Mouse (Mus musculus): ENCODE results near the gene Pdcd1. TPM values are rescaled to one million over a fixed set of nuclear protein-coding genes. Genes with fewer than 3 reads are reported as not detected.
A peak's percentile ranks its signal among the peaks of the same experiment; 100 is the strongest.
"Not testable (repeated sequence)": the region's sequence is repeated elsewhere in the genome, so short reads cannot be mapped to it uniquely, and the experiment has no call there.

Pdcd1 gene
- polyA plus RNA-seq, 1 experiment from 2014 or later: 0.14 TPM

GRCm38 (mm10) chr1:94011643-94012042 lies 40.7 kb downstream of the Pdcd1 start:
- Histone ChIP-seq H3K9me3 (ENCODE audit: control insufficient read depth, low read length) (no peaks in the 10 kb centered on the region), H3K27me3 (ENCODE audit: control insufficient read depth, insufficient read depth, low read length) (no peaks in the 10 kb centered on the region), H3K4me1 (ENCODE audit: control insufficient read depth, insufficient read depth, low read length) (no peaks in the 10 kb centered on the region), H3K4me2 (ENCODE audit: low read length) (no peak overlapping the region), H3K4me3 (replicated peaks; ENCODE audit: low read depth, low read length) (no peak overlapping the region), H3K36me3 (ENCODE audit: control insufficient read depth, insufficient read depth, low read length) (no peaks in the 10 kb centered on the region), H3K9ac (replicated peaks; ENCODE audit: low read length) (no peak overlapping the region), H3K27ac (replicated peaks; ENCODE audit: low read depth, low read length) (no peak overlapping the region)
- 75% methylated on average over 3 of the region's 3 CpGs for WGBS
- DNase-seq: no peak
- ATAC-seq (ENCODE audit: low FRiP score, low TSS enrichment): no peak

GRCm38 (mm10) chr1:94008826-94009225 lies 43.5 kb downstream of the Pdcd1 start:
- H3K27ac ChIP-seq (replicated peaks; ENCODE audit: low read depth, low read length); DNase-seq; H3K4me3 ChIP-seq (replicated peaks; ENCODE audit: low read depth, low read length); H3K9me3 ChIP-seq (ENCODE audit: control insufficient read depth, low read length); H3K27me3 ChIP-seq (ENCODE audit: control insufficient read depth, insufficient read depth, low read length); H3K36me3 ChIP-seq (ENCODE audit: control insufficient read depth, insufficient read depth, low read length); H3K4me1 ChIP-seq (ENCODE audit: control insufficient read depth, insufficient read depth, low read length); ATAC-seq (ENCODE audit: low FRiP score, low TSS enrichment); H3K4me2 ChIP-seq (ENCODE audit: low read length); H3K9ac ChIP-seq (replicated peaks; ENCODE audit: low read length): not testable (repeated sequence)
- 93% methylated on average over 14 of the region's 19 CpGs for WGBS

GRCm38 (mm10) chr1:94005954-94006506 lies 46.3 kb downstream of the Pdcd1 start:
- H3K4me2 ChIP-seq (ENCODE audit: low read length); H3K4me3 ChIP-seq (replicated peaks; ENCODE audit: low read depth, low read length); H3K9me3 ChIP-seq (ENCODE audit: control insufficient read depth, low read length); H3K27ac ChIP-seq (replicated peaks; ENCODE audit: low read depth, low read length); H3K9ac ChIP-seq (replicated peaks; ENCODE audit: low read length); H3K4me1 ChIP-seq (ENCODE audit: control insufficient read depth, insufficient read depth, low read length); DNase-seq; H3K36me3 ChIP-seq (ENCODE audit: control insufficient read depth, insufficient read depth, low read length); H3K27me3 ChIP-seq (ENCODE audit: control insufficient read depth, insufficient read depth, low read length); ATAC-seq (ENCODE audit: low FRiP score, low TSS enrichment): not testable (repeated sequence)
- 82% methylated on average over 2 of the region's 2 CpGs for WGBS

GRCm38 (mm10) chr1:94001023-94001422 lies 51.3 kb downstream of the Pdcd1 start:
- Histone ChIP-seq H3K36me3 (ENCODE audit: control insufficient read depth, insufficient read depth, low read length) (no peaks in the 10 kb centered on the region), H3K9ac (replicated peaks; ENCODE audit: low read length) (no peak overlapping the region), H3K4me3 (replicated peaks; ENCODE audit: low read depth, low read length) (no peak overlapping the region), H3K4me1 (ENCODE audit: control insufficient read depth, insufficient read depth, low read length) (no peaks in the 10 kb centered on the region), H3K9me3 (ENCODE audit: control insufficient read depth, low read length) (no peaks in the 10 kb centered on the region), H3K4me2 (ENCODE audit: low read length) (no peak overlapping the region), H3K27me3 (ENCODE audit: control insufficient read depth, insufficient read depth, low read length) (no peaks in the 10 kb centered on the region), H3K27ac (replicated peaks; ENCODE audit: low read depth, low read length) (no peak overlapping the region)
- no peak for ATAC-seq (ENCODE audit: low FRiP score, low TSS enrichment)
- WGBS: 84% methylated on average over 2 of the region's 2 CpGs
- DNase-seq: no peak

GRCm38 (mm10) chr1:93991491-93991890 lies 60.9 kb downstream of the Pdcd1 start:
- not testable (repeated sequence) for H3K36me3 ChIP-seq (ENCODE audit: control insufficient read depth, insufficient read depth, low read length); H3K27ac ChIP-seq (replicated peaks; ENCODE audit: low read depth, low read length); H3K27me3 ChIP-seq (ENCODE audit: control insufficient read depth, insufficient read depth, low read length); H3K4me1 ChIP-seq (ENCODE audit: control insufficient read depth, insufficient read depth, low read length); DNase-seq; H3K9ac ChIP-seq (replicated peaks; ENCODE audit: low read length); H3K4me3 ChIP-seq (replicated peaks; ENCODE audit: low read depth, low read length); H3K9me3 ChIP-seq (ENCODE audit: control insufficient read depth, low read length); H3K4me2 ChIP-seq (ENCODE audit: low read length); ATAC-seq (ENCODE audit: low FRiP score, low TSS enrichment)
- 88% methylated on average over 3 of the region's 3 CpGs for WGBS

GRCm38 (mm10) chr1:93991068-93991467 lies 61.3 kb downstream of the Pdcd1 start:
- H3K36me3 ChIP-seq (ENCODE audit: control insufficient read depth, insufficient read depth, low read length); DNase-seq; H3K9me3 ChIP-seq (ENCODE audit: control insufficient read depth, low read length); H3K27me3 ChIP-seq (ENCODE audit: control insufficient read depth, insufficient read depth, low read length); H3K9ac ChIP-seq (replicated peaks; ENCODE audit: low read length); H3K4me1 ChIP-seq (ENCODE audit: control insufficient read depth, insufficient read depth, low read length); H3K27ac ChIP-seq (replicated peaks; ENCODE audit: low read depth, low read length); H3K4me2 ChIP-seq (ENCODE audit: low read length); H3K4me3 ChIP-seq (replicated peaks; ENCODE audit: low read depth, low read length): not testable (repeated sequence)
- WGBS: 72% methylated on average over 2 of the region's 2 CpGs
- 0 out of 2 replicates have a peak, but pooled peaks have one; percentile 16 for ATAC-seq (ENCODE audit: low FRiP score, low TSS enrichment)

- not testable (repeated sequence) for H3K36me3 ChIP-seq (ENCODE audit: control insufficient read depth, insufficient read depth, low read length); H3K27ac ChIP-seq (replicated peaks; ENCODE audit: low read depth, low read length); DNase-seq; H3K27me3 ChIP-seq (ENCODE audit: control insufficient read depth, insufficient read depth, low read length); H3K9me3 ChIP-seq (ENCODE audit: control insufficient read depth, low read length); H3K4me1 ChIP-seq (ENCODE audit: control insufficient read depth, insufficient read depth, low read length); H3K4me2 ChIP-seq (ENCODE audit: low read length); ATAC-seq (ENCODE audit: low FRiP score, low TSS enrichment); H3K4me3 ChIP-seq (replicated peaks; ENCODE audit: low read depth, low read length); H3K9ac ChIP-seq (replicated peaks; ENCODE audit: low read length)
- 95% methylated on average over 7 of the region's 8 CpGs for WGBS
Observed at GRCm38 (mm10) chr1:93990209-93990608, 62.1 kb downstream of the Pdcd1 start, which contains the start of gene Gal3st2c. Gene Gal3st2c, plus strand, starts transcription at chr1:93990509.

- Histone ChIP-seq H3K9ac (replicated peaks; ENCODE audit: low read length) (no peak overlapping the region), H3K4me3 (replicated peaks; ENCODE audit: low read depth, low read length) (no peak overlapping the region), H3K4me2 (ENCODE audit: low read length) (no peak overlapping the region), H3K9me3 (ENCODE audit: control insufficient read depth, low read length) (no peaks in the 10 kb centered on the region), H3K36me3 (ENCODE audit: control insufficient read depth, insufficient read depth, low read length) (no peaks in the 10 kb centered on the region), H3K4me1 (ENCODE audit: control insufficient read depth, insufficient read depth, low read length) (no peaks in the 10 kb centered on the region), H3K27ac (replicated peaks; ENCODE audit: low read depth, low read length) (no peak overlapping the region), H3K27me3 (ENCODE audit: control insufficient read depth, insufficient read depth, low read length) (no peaks in the 10 kb centered on the region)
- ATAC-seq (ENCODE audit: low FRiP score, low TSS enrichment) (no peak), DNase-seq (no peak)
- WGBS: 83% methylated on average over 3 of the region's 3 CpGs
Observed at GRCm38 (mm10) chr1:93988786-93989185, 63.6 kb downstream of the Pdcd1 start.

Data from midbrain, embryonic 14.5 days (tissue).